Mouse (Mus musculus): ENCODE data around the gene Antxr1.
A peak's percentile ranks its signal among the peaks of the same experiment; 100 is the strongest.

The Antxr1 gene

DNA sequence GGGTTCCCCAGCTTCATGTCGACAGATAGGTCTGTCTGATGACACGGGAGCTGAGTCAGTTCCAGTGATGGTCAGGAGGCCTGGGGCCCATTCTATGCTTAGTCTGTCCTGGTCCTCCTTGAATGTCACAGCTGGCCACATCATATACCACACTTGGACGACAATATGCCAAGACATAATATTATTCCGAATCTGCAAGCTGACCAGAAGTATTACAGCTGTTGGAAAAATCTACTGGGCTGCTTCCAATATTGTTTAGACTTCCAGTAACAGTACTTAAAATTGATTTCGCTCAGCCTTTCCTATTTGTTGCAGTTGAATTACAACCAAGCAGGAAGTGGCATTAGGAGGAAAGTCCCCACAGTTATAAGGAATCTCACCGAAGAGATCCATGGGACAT, 48.4 kb downstream of the Antxr1 start:
- no peak for DNase-seq

DNA sequence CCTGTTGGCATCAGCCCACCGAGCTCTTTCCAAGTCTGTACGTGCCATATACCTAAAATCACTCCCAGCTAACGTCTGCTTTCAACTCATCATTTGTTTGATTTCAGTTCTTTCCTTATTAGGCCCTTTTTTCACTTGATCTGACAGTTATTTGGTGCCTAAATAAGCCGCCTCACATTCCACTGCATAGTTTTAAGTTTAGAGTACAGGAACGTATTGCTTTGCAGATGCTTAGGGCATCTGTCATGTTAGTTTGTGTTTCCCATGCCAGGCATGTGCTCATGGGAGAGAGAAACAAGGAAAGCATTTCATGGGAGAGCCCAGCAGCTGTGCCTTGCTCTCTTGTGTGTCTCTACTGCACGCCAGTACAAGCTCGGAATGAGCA, 50.3 kb downstream of the Antxr1 start:
- no peak for DNase-seq

DNA sequence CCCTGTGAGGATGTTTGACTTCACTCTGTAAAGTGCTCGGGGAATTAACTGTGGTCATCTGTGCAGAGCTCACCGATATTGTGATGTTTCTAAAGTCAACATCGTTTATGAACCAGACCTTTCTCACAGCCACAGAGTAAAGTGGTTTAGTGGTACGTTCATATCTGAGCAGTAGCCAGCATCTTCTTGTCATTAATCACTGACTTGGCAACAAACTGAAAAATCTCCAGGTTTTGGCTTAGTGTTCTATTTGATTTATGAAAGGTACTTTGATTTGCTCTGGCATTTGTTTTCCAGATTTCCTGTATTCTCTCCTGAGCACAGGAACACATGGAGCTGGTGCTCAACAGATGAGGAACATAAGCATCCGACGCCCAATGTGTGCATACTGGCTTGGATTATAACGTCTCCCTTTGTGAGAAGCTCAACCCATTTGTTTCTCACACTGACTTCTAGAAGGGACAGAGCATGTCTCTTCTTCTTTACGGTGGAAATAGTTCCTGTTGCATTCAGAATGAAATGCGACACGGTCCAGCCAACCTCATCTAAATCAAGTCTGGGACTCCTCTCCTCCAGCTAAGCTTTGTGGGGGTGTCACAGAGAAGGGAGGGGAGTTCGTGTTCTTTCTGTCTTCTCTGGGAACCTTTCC, 50.8 kb downstream of the Antxr1 start:
- DNase-seq, result no peak

DNA sequence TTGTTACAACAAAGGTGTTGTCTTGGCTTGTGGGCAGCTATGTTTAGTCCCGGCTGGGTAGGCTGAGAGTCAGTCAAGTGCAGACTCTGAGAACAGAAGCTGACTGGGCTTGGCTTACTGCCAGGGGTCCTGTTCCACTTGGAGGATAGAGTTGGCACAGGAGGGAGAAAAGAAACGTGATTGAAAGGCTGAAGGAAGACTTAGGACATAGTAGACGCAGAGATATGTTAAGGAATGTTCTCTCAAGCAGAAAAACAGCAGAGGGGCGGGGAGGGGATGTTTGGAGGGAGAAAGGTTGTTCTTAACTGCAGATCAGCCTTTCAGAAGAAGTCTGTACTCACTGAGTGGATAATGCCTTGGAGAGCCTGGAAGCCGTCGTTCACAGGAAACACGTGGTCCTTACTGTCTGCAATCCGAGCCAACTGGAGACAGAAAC, 53.3 kb downstream of the Antxr1 start:
- peak; percentile 86 to 92 for DNase-seq

DNA sequence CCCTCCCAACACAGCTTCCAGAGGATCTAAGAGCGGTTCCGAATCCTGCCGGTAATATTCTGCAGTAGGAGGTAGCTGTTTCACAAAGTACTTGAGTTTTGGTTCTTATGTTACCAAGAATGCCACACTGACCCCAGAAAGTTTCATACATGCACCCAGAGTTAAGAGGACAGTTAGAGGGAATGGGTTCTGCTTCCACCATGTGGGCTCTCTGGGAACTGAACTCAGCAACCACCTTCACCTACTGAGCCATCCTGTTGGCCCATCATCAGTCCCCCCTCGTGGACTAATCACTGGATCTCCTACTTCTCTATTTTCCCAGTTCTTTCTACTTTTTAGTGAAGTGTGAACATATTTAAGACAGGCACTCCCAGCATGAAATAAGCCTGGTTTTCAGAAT, 53.9 kb downstream of the Antxr1 start:
- DNase-seq, result no peak

DNA sequence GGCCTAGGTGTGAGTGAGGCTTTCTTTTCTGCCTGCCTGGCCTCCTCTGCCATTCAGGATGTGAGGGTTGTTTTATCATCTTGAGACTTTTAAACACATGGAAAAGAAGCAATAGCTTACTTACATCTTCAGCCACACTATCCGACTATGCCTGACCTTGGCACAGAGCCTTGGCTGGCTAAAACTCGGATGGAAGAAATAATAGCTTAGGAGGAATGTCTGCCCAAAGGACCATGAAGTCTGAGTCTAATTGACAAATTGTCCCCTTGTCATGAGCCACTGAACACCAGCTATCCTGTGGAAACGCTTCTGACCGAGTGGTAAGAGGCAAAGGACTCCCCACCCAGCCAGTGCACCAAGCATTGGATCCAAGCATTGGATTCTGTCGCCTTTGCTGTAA, 57.5 kb downstream of the Antxr1 start:
- DNase-seq, result no peak

DNA sequence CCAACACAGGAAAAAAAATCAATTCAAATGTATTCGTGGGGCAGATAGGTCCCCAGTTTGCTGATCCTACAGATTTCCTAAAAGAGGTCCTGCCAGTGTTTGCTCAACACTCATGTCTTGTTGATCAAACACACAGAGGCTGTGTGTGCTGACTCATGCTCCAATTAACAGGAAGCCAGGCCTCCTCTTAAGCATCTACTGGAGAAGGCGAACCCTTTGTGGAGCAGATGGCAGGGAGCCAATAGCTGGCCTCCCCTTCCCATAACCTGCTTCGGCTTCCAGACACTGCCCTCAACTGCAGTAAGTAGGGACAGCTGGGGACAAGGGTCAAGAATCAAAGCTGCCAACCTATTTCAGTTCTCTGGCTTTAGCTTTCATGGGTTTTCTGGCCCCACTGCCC, 58.1 kb downstream of the Antxr1 start:
- peak; percentile 82 to 88 for DNase-seq

DNA sequence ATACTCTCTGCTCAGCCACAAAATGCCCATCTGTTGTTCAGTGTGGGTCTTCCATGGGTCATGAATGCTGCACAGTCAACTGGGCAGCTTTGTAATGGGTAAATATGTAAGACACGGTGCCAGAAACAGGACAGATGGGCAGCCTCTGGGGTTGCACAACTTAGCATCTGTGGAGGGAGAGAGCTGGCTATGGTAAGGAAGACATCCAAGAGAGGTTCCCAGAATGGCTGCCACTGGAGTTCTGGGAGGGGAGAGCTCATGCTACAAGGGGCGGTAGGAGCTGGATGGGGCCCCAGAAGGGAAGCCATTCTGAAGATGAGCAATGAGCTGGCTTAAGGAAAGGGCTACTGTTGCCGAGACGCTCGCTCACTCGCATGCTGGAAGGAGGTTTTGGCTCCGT, 58.7 kb downstream of the Antxr1 start:
- DNase-seq, result peak in 1 of 2 experiments; percentile 37

DNA sequence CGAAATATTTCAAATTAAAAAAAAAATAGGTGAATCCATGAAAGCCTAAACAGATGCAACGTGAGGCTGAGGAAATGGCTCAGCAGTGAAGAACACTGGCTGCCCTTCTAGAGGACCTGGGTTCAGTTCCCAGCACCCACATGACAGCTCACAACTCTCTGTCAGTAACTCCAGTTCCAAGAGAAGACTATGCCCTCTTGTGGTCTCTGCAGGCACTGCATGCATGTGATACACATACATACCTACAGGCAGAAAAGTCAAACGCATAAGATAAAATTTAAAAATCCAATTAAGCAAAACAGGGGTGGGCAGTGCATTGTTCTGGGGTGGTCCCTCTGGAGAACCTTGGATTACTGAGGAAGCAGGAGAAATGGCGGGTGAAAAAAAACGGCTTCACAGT, 60.8 kb downstream of the Antxr1 start:
- DNase-seq, result no peak

DNA sequence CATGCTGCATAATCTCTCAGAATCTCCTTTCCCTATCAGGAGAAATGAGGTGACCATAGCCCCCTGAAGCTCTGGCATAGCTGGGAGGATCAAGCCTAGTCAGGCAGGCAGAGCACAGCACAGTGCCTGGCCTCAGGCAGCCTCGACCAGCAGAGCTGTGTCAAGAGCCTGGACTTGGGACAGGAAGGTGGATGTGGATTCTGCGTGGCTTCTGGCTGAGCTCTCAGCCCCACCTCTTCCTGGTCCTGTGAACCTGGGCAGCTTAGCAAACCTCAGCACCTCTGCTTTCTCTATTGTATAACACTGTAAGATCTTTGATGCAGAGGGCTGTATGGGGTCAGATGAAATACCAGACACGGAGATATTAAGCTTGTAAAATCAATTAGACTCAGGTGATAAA, 61.8 kb downstream of the Antxr1 start:
- DNase-seq, result peak in 1 of 2 experiments; percentile 27

DNA sequence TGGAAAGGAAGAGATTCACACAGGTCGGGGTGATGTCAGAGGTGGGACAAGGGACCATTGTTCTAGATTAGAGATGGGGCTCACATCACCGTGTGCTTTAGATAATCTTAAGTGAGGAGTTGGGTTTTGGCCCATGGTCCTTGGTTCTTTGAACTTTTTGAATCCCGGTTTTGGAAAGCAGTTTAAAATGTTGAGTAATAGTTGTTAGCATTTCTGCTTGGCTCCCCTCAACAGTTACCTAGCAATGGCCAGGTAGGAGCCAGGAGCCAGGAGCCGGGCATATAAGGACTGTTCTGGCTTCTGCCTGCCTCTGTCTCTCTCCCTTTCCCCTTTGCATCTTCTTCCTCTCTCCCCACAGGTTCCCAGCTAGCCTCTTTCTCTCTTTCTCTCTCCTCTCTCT, 62.5 kb downstream of the Antxr1 start:
- DNase-seq, result peak in 1 of 2 experiments; percentile 32

DNA sequence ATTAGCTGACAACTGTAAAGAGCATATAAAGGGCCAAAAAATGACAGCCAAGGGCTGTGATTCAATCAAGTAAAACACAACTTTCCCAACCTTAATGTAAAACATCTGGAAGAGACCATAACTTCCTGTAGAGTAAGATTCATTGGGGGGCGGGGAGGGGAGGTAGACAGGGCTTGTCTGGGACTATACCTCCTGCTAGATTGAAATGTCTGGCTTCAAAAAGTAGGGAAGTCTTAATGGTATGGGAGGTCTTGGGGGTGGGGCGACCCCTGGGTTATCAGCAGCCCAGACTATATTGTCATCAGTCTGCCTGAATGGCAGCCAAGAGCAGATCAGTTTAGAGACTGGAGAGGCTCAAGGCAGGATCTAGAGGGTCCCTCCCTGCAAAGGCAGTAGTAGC, 63.4 kb downstream of the Antxr1 start:
- no peak for DNase-seq

DNA sequence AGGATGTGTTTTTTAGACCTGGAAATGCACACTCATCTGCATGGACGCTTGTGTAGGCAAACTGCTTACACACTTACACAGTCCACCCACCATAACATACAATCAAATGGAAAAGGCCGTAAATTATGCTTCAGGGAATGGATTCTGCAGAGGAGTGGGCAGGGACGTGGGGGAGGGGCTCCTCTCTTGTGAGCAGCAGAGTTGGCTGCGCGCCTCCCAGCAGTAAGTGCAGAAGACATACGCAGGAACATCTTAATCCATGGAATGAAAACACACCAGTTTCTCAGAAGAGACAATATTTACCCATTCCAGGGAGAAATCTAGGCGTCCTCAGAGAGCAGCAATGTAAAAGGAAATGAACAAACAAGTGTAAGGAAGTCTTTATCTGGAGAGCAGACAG, 65.2 kb downstream of the Antxr1 start:
- DNase-seq, result no peak

DNA sequence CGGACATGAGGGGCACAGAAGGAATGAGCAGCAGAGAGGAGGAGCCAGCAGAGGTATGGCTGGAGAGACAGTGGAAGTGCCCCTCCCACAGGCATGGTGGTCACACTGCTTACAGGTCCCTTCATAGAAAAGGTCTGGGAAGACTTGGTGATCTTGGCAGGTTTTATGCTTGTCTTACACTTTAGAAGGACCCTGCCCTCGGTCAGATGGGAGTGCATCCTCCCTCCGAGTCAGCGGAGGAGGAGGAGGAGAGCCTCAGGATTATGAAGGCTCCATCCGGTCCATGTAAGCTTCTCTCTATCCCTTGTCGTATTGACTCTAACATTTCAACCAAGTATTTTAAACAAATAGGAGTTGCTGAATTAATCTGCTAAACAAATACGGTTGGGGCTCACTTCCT, 65.7 kb downstream of the Antxr1 start:
- no peak for DNase-seq

DNA sequence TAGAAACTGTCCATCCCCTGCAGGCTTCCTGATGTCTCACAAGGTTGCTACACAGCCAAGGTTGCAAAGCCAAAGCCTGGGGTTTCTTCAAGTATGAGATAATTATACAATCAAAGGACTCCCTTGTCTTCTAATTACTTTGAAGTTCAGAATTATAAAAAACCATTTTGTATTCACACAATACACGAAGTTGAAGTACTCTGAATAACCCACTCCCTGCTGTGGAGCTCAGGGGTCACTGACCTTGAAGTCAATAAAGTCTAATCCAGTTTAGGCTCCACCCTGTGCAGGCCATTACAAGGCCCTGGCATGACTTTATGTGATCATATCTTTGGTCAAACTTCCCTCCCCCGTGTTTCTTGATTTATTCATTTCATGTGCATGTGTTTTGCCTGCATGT, 73.0 kb downstream of the Antxr1 start:
- DNase-seq, result no peak

DNA sequence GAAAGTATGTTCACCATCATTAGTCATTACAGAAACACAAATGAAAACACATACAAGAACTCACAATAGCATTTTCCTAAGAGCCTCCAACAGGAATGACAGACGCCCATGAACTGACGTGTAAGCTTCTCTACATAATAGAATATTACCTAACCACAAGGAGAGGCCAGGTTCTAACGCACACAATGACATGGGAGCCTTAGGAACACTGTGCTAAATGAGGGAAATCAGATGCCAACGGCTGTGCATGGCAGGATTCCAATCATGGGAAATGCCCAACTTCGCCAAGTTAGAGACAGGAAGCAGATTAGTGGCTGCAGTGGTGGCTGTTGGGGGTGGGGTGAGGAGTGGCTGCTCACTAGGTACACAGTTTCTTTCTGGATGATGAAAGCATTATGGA, 76.6 kb downstream of the Antxr1 start:
- peak; percentile 49 to 71 for DNase-seq

DNA sequence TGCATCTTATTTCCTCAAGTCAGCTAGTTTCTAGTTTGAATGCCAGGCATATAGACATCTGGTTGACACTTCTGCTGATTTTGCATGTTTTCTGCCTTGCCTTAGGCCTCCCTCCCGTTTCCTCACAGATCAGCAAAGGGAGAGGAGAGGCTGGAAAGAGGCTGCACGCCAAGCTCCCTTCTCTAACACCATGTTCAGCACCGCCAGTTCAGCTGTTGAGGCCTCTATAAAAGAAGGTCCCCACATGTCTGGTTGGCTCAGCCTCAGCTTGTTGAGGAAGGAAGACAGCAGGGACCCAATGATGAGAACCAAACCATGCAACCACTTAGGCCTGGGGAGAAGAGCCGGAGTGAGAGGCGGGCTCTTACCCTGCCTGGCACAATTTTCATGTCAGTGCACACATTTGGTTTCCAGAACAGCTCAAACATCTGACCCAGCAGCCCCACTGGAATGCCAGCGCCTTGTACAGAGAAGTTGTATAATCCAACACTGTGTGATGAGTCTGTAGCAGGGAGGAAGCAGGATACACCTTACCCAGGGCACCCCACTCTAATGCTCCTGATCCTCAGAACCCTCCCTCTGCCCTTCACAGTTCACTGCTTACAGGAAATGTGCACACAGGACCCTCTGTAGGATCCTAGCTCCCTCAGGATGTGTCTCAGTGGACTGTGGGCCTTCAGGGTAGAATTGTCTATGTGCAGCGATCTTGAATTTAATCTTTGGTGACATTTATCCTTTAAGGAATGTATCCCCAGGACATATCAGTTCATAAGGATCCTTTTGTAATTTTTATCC, 77.4 kb downstream of the Antxr1 start:
- DNase-seq, result peak; percentile 27 to 40

DNA sequence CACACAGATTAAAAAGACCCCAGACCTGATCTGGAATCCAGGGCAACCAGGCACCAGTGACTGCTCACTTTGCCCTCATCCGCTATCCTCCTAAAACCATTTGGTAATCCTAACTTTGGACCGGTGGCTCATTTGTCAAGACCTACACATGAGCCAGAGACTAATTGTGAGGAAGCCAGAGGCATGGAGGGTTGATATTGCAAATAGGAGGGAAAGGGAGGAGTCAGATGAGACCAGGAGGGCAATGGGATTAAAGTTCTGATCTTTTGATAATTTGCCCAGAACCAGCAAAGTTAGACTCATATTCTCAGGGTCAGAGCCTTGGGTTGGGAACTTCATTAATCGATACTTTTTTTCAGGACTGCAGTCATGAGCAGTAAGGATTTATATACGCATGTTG, 78.2 kb downstream of the Antxr1 start:
- DNase-seq, result no peak

DNA sequence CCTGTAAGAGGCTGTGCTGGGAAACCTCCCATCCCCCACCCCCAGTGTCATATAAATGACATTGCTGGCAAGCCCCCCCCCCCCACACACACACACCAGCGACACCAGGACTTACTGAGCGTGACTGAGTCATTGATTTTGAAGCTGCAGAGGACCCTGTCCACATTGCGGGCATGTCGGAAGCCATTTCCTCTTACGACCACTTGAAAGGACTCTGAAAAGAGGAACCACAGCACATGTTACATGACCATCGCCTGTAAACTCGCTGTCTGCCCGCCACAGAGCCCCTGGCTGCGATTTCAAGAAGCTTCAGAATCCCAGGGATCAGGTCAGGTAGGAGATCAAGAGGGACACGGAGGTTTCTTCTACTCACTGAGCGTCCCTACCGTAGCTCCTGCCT, 80.0 kb downstream of the Antxr1 start:
- DNase-seq, result no peak

DNA sequence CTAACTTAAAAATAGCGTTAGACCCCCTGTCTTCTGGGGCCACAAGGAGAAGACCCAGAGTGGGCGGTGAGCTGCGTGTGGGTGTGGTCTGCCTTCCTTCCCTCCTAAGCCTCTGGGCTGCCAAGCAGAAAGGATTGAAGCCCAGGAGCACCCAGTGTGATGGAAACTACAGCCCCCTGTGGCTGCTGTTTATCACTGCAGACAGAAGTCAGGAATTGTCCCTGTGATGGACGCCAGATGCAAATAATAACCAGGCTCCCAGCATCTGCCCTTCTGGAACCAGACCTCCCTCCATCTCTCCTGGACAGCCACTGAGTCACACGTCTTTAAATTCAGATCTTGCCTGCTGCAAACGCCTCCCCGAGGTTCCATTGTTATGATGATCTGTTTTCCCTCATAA, 80.9 kb downstream of the Antxr1 start:
- no peak for DNase-seq

DNA sequence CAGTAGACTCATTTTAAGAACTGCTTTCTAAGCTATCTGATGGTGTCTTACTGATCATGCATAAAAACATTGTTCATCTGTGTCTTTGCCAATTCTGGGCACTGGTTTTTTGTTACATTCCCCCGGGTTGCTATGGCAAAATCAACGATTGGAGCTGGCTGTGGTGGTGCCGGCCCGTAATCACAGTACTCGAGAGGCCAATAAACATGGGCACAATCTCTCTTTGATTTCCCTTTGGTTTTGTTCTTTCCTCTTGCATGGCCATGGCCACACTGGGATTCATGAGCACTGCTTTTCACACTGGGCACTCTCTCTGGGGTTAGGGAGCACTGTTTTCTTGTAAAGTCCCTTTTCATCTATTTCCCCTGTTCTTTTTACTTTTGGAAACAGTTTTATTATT, 83.9 kb downstream of the Antxr1 start:
- DNase-seq, result no peak

DNA sequence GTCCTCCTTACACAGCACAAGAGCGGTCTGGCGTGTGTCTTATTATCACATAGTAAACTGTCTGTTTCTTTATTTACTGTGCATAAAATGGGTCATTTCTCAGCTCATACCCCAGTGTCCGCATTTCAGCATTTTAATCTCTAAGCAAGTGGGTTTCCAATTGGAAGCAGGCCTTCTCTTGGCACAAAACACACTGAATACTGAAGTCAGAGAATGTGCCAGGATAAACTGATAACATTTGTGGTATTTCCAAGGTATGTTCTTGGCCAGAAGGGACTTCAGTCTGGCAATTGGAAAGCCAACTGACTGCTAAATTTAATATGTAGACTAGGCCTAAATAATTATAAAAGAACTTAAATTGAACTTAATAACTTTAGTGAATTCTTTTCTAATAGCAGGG, 84.9 kb downstream of the Antxr1 start:
- no peak for DNase-seq

DNA sequence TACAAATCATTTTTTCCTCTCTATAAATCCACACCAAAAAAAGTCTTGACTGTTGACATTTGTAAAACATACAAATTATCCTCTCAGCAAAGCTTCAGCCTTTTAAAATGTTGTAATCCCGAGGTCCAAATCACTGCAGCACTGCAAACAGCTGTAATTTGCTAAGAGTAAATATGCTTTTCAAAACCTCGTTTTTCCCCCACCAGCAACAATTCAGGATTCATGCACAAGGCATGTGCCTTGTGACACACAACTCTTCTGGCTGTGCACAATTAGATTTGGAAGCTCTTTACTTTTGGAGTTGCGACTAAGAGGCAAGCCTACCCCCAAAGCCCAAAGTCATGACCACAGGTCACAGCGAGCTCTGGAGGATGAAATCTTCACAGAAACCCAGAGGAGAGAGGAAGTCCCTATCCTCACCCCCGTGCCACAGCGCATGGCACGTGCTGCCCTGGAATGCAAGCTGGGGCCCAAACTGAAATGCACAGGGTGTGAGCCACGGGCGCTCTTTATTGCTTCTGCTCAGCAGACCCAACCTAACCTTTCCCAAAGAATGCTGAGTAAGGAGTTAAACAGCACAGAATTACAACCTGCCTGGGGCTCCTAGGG, 87.3 kb downstream of the Antxr1 start:
- no peak for DNase-seq

Data from lung, adult 18-20 months (tissue).